Mouse (Mus musculus): Measurements from ENCODE around the gene Mettl25.

GRCm38 (mm10) chr10:105714844-105715243 is 126.3 kb downstream of the Mettl25 start:
- no peak for TF ChIP-seq POLR2A (IDR thresholded peaks at IDR 0.05; ENCODE audit: insufficient read length, low read depth)
- no peak for TF ChIP-seq CEBPB (IDR thresholded peaks at IDR 0.05; ENCODE audit: insufficient read depth, poor library complexity, severe bottlenecking)
- TF ChIP-seq USF1 (IDR thresholded peaks at IDR 0.05; ENCODE audit: low read depth), result no peak
